Comparison of ENCODE assay signal across 26 mouse cellular contexts in the genomic region with DNA sequence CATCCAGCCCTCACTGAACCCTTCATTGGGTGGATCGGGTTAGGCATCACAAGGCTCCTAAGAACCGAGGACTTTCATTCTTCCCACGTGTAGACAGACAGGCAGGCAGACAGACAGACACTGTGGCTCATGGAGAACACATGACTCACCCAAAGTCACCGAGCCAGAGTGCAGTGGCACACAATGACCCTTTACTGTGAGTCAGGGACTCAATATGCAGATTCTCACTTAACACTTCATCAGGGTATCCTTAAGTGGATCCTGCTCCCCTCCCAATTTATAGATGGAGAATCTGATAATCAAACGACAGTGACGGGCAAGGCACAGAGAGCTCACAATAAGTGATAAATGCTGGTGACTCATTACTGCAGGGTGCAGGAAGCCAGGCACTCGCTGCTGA. TPM values are rescaled to one million over a fixed set of nuclear protein-coding genes. Genes with fewer than 3 reads are reported as not detected.
DNase-seq lines count a peak whose midpoint lies in the region; ATAC-seq and TF ChIP-seq lines count a peak whose summit lies in the region.
"Had no signal": no experiment of that assay in that cellular context is flagged by ENCODE, and none has a peak within 500 bp of the region (broad histone marks: within the 10 kb centered on the region; RNA-seq: fewer than 3 reads in every experiment).

No protein-coding gene starts in this region.

- in situ Hi-C loops in ES-E14 (cut with MboI; ENCODE audit: low sequenced_read_pairs in 2 of 2, unreplicated experiment in 2 of 2): no loop called here

- peak overlapping the region in 1 of 2 experiments; percentile 68; a peak in 3 of 4 replicates for H3K4me3 ChIP-seq in ES-E14 (ENCODE audit: insufficient read depth in 1 of 2, low read depth in 1 of 2, low read length in 2 of 2, poor library complexity in 1 of 2, severe bottlenecking in 1 of 2)
- H3K4me3 ChIP-seq in heart, embryonic 11.5 days (ENCODE audit: low read depth, low read length): no peak overlapping the region
- H3K4me3 ChIP-seq: embryonic facial prominence, embryonic 13.5 days; heart, embryonic 13.5 days; liver, embryonic 15.5 days; midbrain, embryonic 15.5 days; neural tube, embryonic 15.5 days; stomach, embryonic 15.5 days had no signal

- H3K36me3 ChIP-seq in ES-E14 (ENCODE audit: control insufficient read depth, insufficient read depth, low read length, poor library complexity, severe bottlenecking): peaks cover 23% of the 10 kb centered on the region
- H3K36me3 ChIP-seq in heart, embryonic 11.5 days (ENCODE audit: control insufficient read depth, insufficient read depth, low read length): no peaks in the 10 kb centered on the region
- H3K36me3 ChIP-seq: embryonic facial prominence, embryonic 13.5 days; heart, embryonic 13.5 days; liver, embryonic 15.5 days; midbrain, embryonic 15.5 days; neural tube, embryonic 15.5 days; stomach, embryonic 15.5 days had no signal

- no peak overlapping the region for H3K27ac ChIP-seq in ES-E14 (ENCODE audit: insufficient read depth, low read depth, low read length, poor library complexity, severe bottlenecking)
- H3K27ac ChIP-seq in heart, embryonic 11.5 days (ENCODE audit: low read depth, low read length): no peak overlapping the region
- H3K27ac ChIP-seq: embryonic facial prominence, embryonic 13.5 days; heart, embryonic 13.5 days; hindbrain, embryonic 14.5 days; liver, embryonic 15.5 days; midbrain, embryonic 15.5 days; neural tube, embryonic 15.5 days; stomach, embryonic 15.5 days had no signal

- peak; percentile 37 for DNase-seq in urinary bladder, postnatal 14 days (ENCODE audit: low spot score)
- no peak for DNase-seq in urinary bladder, postnatal 25 days (ENCODE audit: low spot score)
- DNase-seq in ES-E14 (ENCODE audit: low read depth, low spot score): no peak
- DNase-seq in fibroblast of lung, adult 2 months (ENCODE audit: low read depth): peak; percentile 65
- DNase-seq in heart, postnatal 10 days: no peak
- DNase-seq in left cerebral cortex, adult 11 months (ENCODE audit: low spot score): no peak
- DNase-seq: cerebellum, postnatal 14 days; heart, postnatal 36 days; right cerebral cortex, postnatal 14 days; thymus, adult 18-20 months; thymus, postnatal 4 days had no signal

- intact Hi-C loops in heart, postnatal 10 days (cut with DNase I): loop anchor here (10.0 kb wide), 1 partner anchor 282 kb away; no protein-coding TSS in a partner anchor

- no peaks in the 10 kb centered on the region for H3K9me3 ChIP-seq in ES-E14 (ENCODE audit: control insufficient read depth, insufficient read depth, low read depth, low read length)
- no peaks in the 10 kb centered on the region for H3K9me3 ChIP-seq in heart, embryonic 11.5 days (replicated peaks; ENCODE audit: control insufficient read depth, low read length)
- H3K9me3 ChIP-seq: embryonic facial prominence, embryonic 13.5 days; heart, embryonic 13.5 days; liver, embryonic 15.5 days; midbrain, embryonic 15.5 days; neural tube, embryonic 15.5 days; stomach, embryonic 15.5 days had no signal

- WGBS in heart, embryonic 11.5 days (ENCODE audit: insufficient replicate concordance): 25% methylated on average over 7 of the region's 7 CpGs

- H3K9ac ChIP-seq in ES-E14 (ENCODE audit: insufficient read depth, low read depth, low read length, poor library complexity, severe bottlenecking): peak overlapping the region; percentile 75; the same call in 1 of the 2 replicates
- no peak overlapping the region for H3K9ac ChIP-seq in heart, embryonic 11.5 days (ENCODE audit: low read depth, low read length)
- H3K9ac ChIP-seq: embryonic facial prominence, embryonic 13.5 days; heart, embryonic 13.5 days; hindbrain, embryonic 14.5 days; liver, embryonic 15.5 days; midbrain, embryonic 15.5 days; neural tube, embryonic 15.5 days; stomach, embryonic 15.5 days had no signal

- H3K27me3 ChIP-seq in heart, embryonic 11.5 days (ENCODE audit: control insufficient read depth, insufficient read depth, low read length): peaks cover 60% of the 10 kb centered on the region

- no peak overlapping the region for H3K4me2 ChIP-seq in heart, embryonic 11.5 days
- H3K4me2 ChIP-seq: embryonic facial prominence, embryonic 13.5 days; heart, embryonic 13.5 days; hindbrain, embryonic 14.5 days; liver, embryonic 15.5 days; midbrain, embryonic 15.5 days; neural tube, embryonic 15.5 days; stomach, embryonic 15.5 days had no signal

- no peak for ATAC-seq in heart, embryonic 11.5 days (replicated peaks; ENCODE audit: insufficient number of reproducible peaks, low FRiP score, low TSS enrichment)
- ATAC-seq: activated CD4-positive, CD25-positive, alpha-beta regulatory T cell, adult 4 months; forebrain, embryonic 16.5 days; midbrain, embryonic 15.5 days had no signal

- H3K4me1 ChIP-seq in ES-E14 (ENCODE audit: control insufficient read depth in 2 of 2, insufficient read depth in 2 of 2, low read length in 2 of 2, poor library complexity in 1 of 2): peaks cover 7 to 24% of the 10 kb centered on the region in 2 experiments; a peak in 3 of 4 replicates
- H3K4me1 ChIP-seq in heart, embryonic 11.5 days (ENCODE audit: control insufficient read depth, insufficient read depth, low read length): peaks cover 14% of the 10 kb centered on the region

TF ChIP-seq in ES-E14, 5 proteins besides CTCF, POLR2A, EP300 and RAD21:
- no peak for TF ChIP-seq CHD2 (IDR thresholded peaks at IDR 0.05; ENCODE audit: low read depth, low read length)
- TF ChIP-seq HCFC1 (IDR thresholded peaks at IDR 0.05; ENCODE audit: borderline replicate concordance, insufficient read depth, low read length): no peak
- TF ChIP-seq MAFK (IDR thresholded peaks at IDR 0.05; ENCODE audit: insufficient read depth, low read depth, low read length): no peak
- no peak for TF ChIP-seq ZC3H11A (IDR thresholded peaks at IDR 0.05; ENCODE audit: borderline replicate concordance, low read depth, low read length)

RNA-seq across cellular contexts. Expression of a gene that starts 3.4 kb away (rescaled TPM):
- 80.5 and 158 TPM in 2 replicates for total RNA-seq in ES-E14 (2012; rRNA removed)
- total RNA-seq in heart, postnatal 10 days (2021): under 1 TPM; 0.22 to 0.37 TPM
- 0.16 and 0.41 TPM in 2 replicates for polyA plus RNA-seq in heart, embryonic 11.5 days (2014; fragmentation: Nextera tagmentation; extraction: Ambion mirVana)
- total RNA-seq: CH12.LX had no signal
- polyA plus RNA-seq: activated CD4-positive, CD25-positive, alpha-beta regulatory T cell, adult 4 months; forebrain, embryonic 16.5 days; heart, embryonic 13.5 days; hindbrain, embryonic 14.5 days; midbrain, embryonic 15.5 days; neural tube, embryonic 15.5 days had no signal

RNA-seq across cellular contexts. Expression of a gene that starts 13.4 kb away (rescaled TPM):
- total RNA-seq in ES-E14 (2012; rRNA removed): 2.0 and 3.0 TPM in 2 replicates
- total RNA-seq in heart, postnatal 10 days (2021): 10 to 100 TPM; 28.2 to 30.2 TPM
- 40.6 and 41.5 TPM in 2 replicates for polyA plus RNA-seq in heart, embryonic 11.5 days (2014; fragmentation: Nextera tagmentation; extraction: Ambion mirVana)
- total RNA-seq: CH12.LX; megakaryocyte progenitor cell, adult 5-6 weeks had no signal
- polyA plus RNA-seq: activated CD4-positive, CD25-positive, alpha-beta regulatory T cell, adult 4 months had no signal

RNA-seq across cellular contexts. Expression of a gene that starts 26.6 kb away (rescaled TPM):
- total RNA-seq in ES-E14 (2012; rRNA removed): 1.6 and 4.5 TPM in 2 replicates
- total RNA-seq in heart, postnatal 10 days (2021): not detected
- polyA plus RNA-seq in heart, embryonic 11.5 days (2014; fragmentation: Nextera tagmentation; extraction: Ambion mirVana): not detected in 2 replicates
- total RNA-seq: CH12.LX; heart, postnatal 36 days; layer of hippocampus, postnatal 14 days; left cerebral cortex, postnatal 14 days; megakaryocyte progenitor cell, adult 5-6 weeks had no signal
- polyA plus RNA-seq: activated CD4-positive, CD25-positive, alpha-beta regulatory T cell, adult 4 months; forebrain, embryonic 16.5 days; intestine, embryonic 14.5 days; liver, embryonic 15.5 days; neural tube, embryonic 15.5 days had no signal

RNA-seq across cellular contexts. Expression of a gene that starts 30.7 kb away (rescaled TPM):
- 27.1 and 60.6 TPM in 2 replicates for total RNA-seq in ES-E14 (2012; rRNA removed)
- total RNA-seq in heart, postnatal 10 days (2021): under 1 TPM; 0.53 to 0.55 TPM
- 0.45 and 0.70 TPM in 2 replicates for polyA plus RNA-seq in heart, embryonic 11.5 days (2014; fragmentation: Nextera tagmentation; extraction: Ambion mirVana)
- total RNA-seq: layer of hippocampus, postnatal 14 days; left cerebral cortex, postnatal 14 days; megakaryocyte progenitor cell, adult 5-6 weeks had no signal
- polyA plus RNA-seq: activated CD4-positive, CD25-positive, alpha-beta regulatory T cell, adult 4 months had no signal

Comparison
In these comparisons a context has a peak if more than half of its experiments do, and no peak if none do; other contexts are left out.
1. DNase-seq: peak in urinary bladder, postnatal 14 days (single experiment) and fibroblast of lung, adult 2 months (single experiment); none in urinary bladder, postnatal 25 days (single experiment), ES-E14 (single experiment), heart, postnatal 10 days (0 of 2) and left cerebral cortex, adult 11 months (single experiment).
2. RNA of a gene that starts 3.4 kb away (total RNA-seq): 80.5 to 158 TPM in ES-E14; 0.22 to 0.37 TPM in heart, postnatal 10 days; every median in the first group is over 10 times any median in the second.